Mouse (Mus musculus): ENCODE measurements at regions not wholly inside any gene's neighbourhood (a gene's known extent, or its start where the extent isn't known, plus 50 kb on each side); places are given as distances from the start of the nearest gene placed in this dataset.

- no peaks in the 10 kb centered on the region for H3K27me3 ChIP-seq (ENCODE audit: control insufficient read depth in 1 of 2, insufficient read depth in 2 of 2, low read length in 2 of 2)
- no peak overlapping the region for H3K4me3 ChIP-seq (ENCODE audit: control insufficient read depth in 1 of 2, insufficient read depth in 1 of 2, low read depth in 2 of 2, low read length in 2 of 2)
- no peaks in the 10 kb centered on the region for H3K79me2 ChIP-seq (ENCODE audit: control insufficient read depth, insufficient read depth, low read length, poor library complexity)
- no peak overlapping the region for H3K27ac ChIP-seq (ENCODE audit: control insufficient read depth, low read depth, low read length)
- H3K9me3 ChIP-seq (replicated peaks; ENCODE audit: insufficient read depth, low read length): no peaks in the 10 kb centered on the region
- no peak for DNase-seq (ENCODE audit: low read depth, low spot score)
- no peak overlapping the region for H3K9ac ChIP-seq (ENCODE audit: control insufficient read depth, low read depth, low read length, poor library complexity, severe bottlenecking)
- no peak for TF ChIP-seq GATA1 (IDR thresholded peaks at IDR 0.05; ENCODE audit: low read depth, low read length)
- no peak for TF ChIP-seq KAT2A (conservative IDR thresholded peaks at IDR 0.05; ENCODE audit: low read depth, low read length)
- no peak for TF ChIP-seq CTCF (IDR thresholded peaks at IDR 0.05 in 2 of 3, conservative IDR thresholded peaks at IDR 0.05 in 1 of 3; ENCODE audit: control insufficient read depth in 1 of 3, insufficient read depth in 1 of 3, low read depth in 2 of 3, low read length in 3 of 3, poor library complexity in 1 of 3, severe bottlenecking in 1 of 3)
- TF ChIP-seq TAL1 (IDR thresholded peaks at IDR 0.05; ENCODE audit: low read length): no peak
- TF ChIP-seq SMC3 (IDR thresholded peaks at IDR 0.05; ENCODE audit: low read depth, low read length): no peak
- no peak for TF ChIP-seq NELFE (IDR thresholded peaks at IDR 0.05; ENCODE audit: low read depth, low read length)
- TF ChIP-seq RAD21 (IDR thresholded peaks at IDR 0.05; ENCODE audit: low read depth, low read length): no peak
- TF ChIP-seq ZKSCAN1 (IDR thresholded peaks at IDR 0.05; ENCODE audit: low read depth, low read length): no peak
- no peak for TF ChIP-seq ELF1 (IDR thresholded peaks at IDR 0.05; ENCODE audit: low read depth, low read length)
- no peak for TF ChIP-seq MAZ (IDR thresholded peaks at IDR 0.05; ENCODE audit: low read depth, low read length)
- H3K36me3 ChIP-seq (ENCODE audit: control insufficient read depth in 1 of 2, insufficient read depth in 2 of 2, low read length in 2 of 2): no peaks in the 10 kb centered on the region
- H3K4me1 ChIP-seq (ENCODE audit: control insufficient read depth in 1 of 2, insufficient read depth in 2 of 2, low read length in 2 of 2): no peaks in the 10 kb centered on the region
Observed at GRCm38 (mm10) chr19:26948479-26948878, 62.8 kb downstream of the Gm815 start.

- H3K27me3 ChIP-seq (ENCODE audit: control insufficient read depth in 1 of 2, insufficient read depth in 2 of 2, low read length in 2 of 2): no peaks in the 10 kb centered on the region
- no peaks in the 10 kb centered on the region for H3K9me3 ChIP-seq (replicated peaks; ENCODE audit: insufficient read depth, low read length)
- TF ChIP-seq NELFE (IDR thresholded peaks at IDR 0.05; ENCODE audit: low read depth, low read length) (no peak), MXI1 (IDR thresholded peaks at IDR 0.05; ENCODE audit: low read depth, low read length) (no peak), EP300 (IDR thresholded peaks at IDR 0.05; ENCODE audit: low read depth in 1 of 2, low read length in 2 of 2) (no peak)
- no peak overlapping the region for H3K27ac ChIP-seq (ENCODE audit: control insufficient read depth, low read depth, low read length)
- H3K4me1 ChIP-seq (ENCODE audit: control insufficient read depth in 1 of 2, insufficient read depth in 2 of 2, low read length in 2 of 2): no peaks in the 10 kb centered on the region
- no peak for DNase-seq (ENCODE audit: low read depth, low spot score)
- no peak overlapping the region for H3K4me3 ChIP-seq (ENCODE audit: control insufficient read depth in 1 of 2, insufficient read depth in 1 of 2, low read depth in 2 of 2, low read length in 2 of 2)
- H3K9ac ChIP-seq (ENCODE audit: control insufficient read depth, low read depth, low read length, poor library complexity, severe bottlenecking): no peak overlapping the region
- H3K36me3 ChIP-seq (ENCODE audit: control insufficient read depth in 1 of 2, insufficient read depth in 2 of 2, low read length in 2 of 2): no peaks in the 10 kb centered on the region
- H3K79me2 ChIP-seq (ENCODE audit: control insufficient read depth, insufficient read depth, low read length, poor library complexity): no peaks in the 10 kb centered on the region
Observed at GRCm38 (mm10) chr19:26949153-26949552, 63.5 kb downstream of the Gm815 start.

DNA sequence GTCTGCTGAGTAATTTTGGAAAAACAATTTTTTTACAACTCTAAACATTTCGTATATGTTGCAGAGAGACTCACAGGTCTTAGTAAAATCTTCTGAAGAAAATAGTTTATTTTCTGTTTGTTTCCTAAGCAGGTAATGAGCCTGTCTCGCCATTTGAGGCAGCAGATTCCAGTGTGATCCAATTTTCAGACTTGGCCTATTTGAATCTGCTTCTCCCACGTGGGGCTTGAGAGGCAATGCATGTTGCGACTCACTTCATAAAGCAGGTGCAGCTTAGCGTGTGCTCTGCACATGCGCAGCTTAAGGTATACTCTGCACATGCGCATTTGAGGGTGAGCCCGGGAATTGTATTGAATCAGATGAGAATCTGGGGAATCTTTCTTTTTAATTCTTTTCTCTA, 67.7 kb downstream of the Gm815 start:
- no peaks in the 10 kb centered on the region for H3K27me3 ChIP-seq (ENCODE audit: control insufficient read depth in 1 of 2, insufficient read depth in 2 of 2, low read length in 2 of 2)
- no peak overlapping the region for H3K27ac ChIP-seq (ENCODE audit: control insufficient read depth, low read depth, low read length)
- no peaks in the 10 kb centered on the region for H3K4me1 ChIP-seq (ENCODE audit: control insufficient read depth in 1 of 2, insufficient read depth in 2 of 2, low read length in 2 of 2)
- no peak for DNase-seq (ENCODE audit: low read depth, low spot score)
- H3K9ac ChIP-seq (ENCODE audit: control insufficient read depth, low read depth, low read length, poor library complexity, severe bottlenecking): no peak overlapping the region
- H3K9me3 ChIP-seq (replicated peaks; ENCODE audit: insufficient read depth, low read length): no peaks in the 10 kb centered on the region
- TF ChIP-seq JUND (IDR thresholded peaks at IDR 0.05; ENCODE audit: low read depth, low read length): no peak
- no peak for TF ChIP-seq HCFC1 (IDR thresholded peaks at IDR 0.05; ENCODE audit: low read depth, low read length)
- TF ChIP-seq CHD2 (IDR thresholded peaks at IDR 0.05; ENCODE audit: low read length): no peak
- TF ChIP-seq EP300 (IDR thresholded peaks at IDR 0.05; ENCODE audit: low read depth in 1 of 2, low read length in 2 of 2): no peak
- no peak for TF ChIP-seq TCF12 (IDR thresholded peaks at IDR 0.05; ENCODE audit: low read depth, low read length)
- no peak for TF ChIP-seq SMC3 (IDR thresholded peaks at IDR 0.05; ENCODE audit: low read depth, low read length)
- TF ChIP-seq UBTF (IDR thresholded peaks at IDR 0.05; ENCODE audit: borderline replicate concordance, insufficient read depth, low read depth, low read length): no peak
- TF ChIP-seq TAL1 (IDR thresholded peaks at IDR 0.05; ENCODE audit: low read length): no peak
- TF ChIP-seq USF2 (IDR thresholded peaks at IDR 0.05; ENCODE audit: borderline replicate concordance in 1 of 2, insufficient read depth in 1 of 2, low read depth in 1 of 2, low read length in 2 of 2): no peak
- TF ChIP-seq ZC3H11A (IDR thresholded peaks at IDR 0.05; ENCODE audit: low read depth, low read length): no peak
- no peak for TF ChIP-seq ZMIZ1 (IDR thresholded peaks at IDR 0.05; ENCODE audit: low read depth, low read length)
- TF ChIP-seq TBP (IDR thresholded peaks at IDR 0.05; ENCODE audit: low read depth, low read length): no peak
- TF ChIP-seq ZNF384 (IDR thresholded peaks at IDR 0.05; ENCODE audit: low read depth, low read length): no peak
- TF ChIP-seq GABPA (IDR thresholded peaks at IDR 0.05; ENCODE audit: low read depth, low read length): no peak
- TF ChIP-seq POLR2AphosphoS5 (IDR thresholded peaks at IDR 0.05; ENCODE audit: borderline replicate concordance, low read depth, low read length): no peak
- no peak for TF ChIP-seq MYB (IDR thresholded peaks at IDR 0.05; ENCODE audit: low read depth, low read length)
- TF ChIP-seq MYC (IDR thresholded peaks at IDR 0.05; ENCODE audit: low read depth, low read length): no peak
- no peak overlapping the region for H3K4me3 ChIP-seq (ENCODE audit: control insufficient read depth in 1 of 2, insufficient read depth in 1 of 2, low read depth in 2 of 2, low read length in 2 of 2)
- H3K79me2 ChIP-seq (ENCODE audit: control insufficient read depth, insufficient read depth, low read length, poor library complexity): no peaks in the 10 kb centered on the region
- H3K36me3 ChIP-seq (ENCODE audit: control insufficient read depth in 1 of 2, insufficient read depth in 2 of 2, low read length in 2 of 2): no peaks in the 10 kb centered on the region
